Mouse (Mus musculus) lung, postnatal 0 days (tissue): ENCODE results near the gene Nme2.

ENCODE experiments used
- CTCF ChIP-seq: IDR thresholded peaks from 2 replicates; pipeline ENCODE4 v1.5.1; 2016; ENCODE audit warnings: antibody characterized with exemption, mild to moderate bottlenecking
- EP300 ChIP-seq: IDR thresholded peaks from 2 replicates; pipeline ENCODE4 v1.6.1; 2016; ENCODE audit warnings: antibody characterized with exemption, mild to moderate bottlenecking, control low read depth

DNA sequence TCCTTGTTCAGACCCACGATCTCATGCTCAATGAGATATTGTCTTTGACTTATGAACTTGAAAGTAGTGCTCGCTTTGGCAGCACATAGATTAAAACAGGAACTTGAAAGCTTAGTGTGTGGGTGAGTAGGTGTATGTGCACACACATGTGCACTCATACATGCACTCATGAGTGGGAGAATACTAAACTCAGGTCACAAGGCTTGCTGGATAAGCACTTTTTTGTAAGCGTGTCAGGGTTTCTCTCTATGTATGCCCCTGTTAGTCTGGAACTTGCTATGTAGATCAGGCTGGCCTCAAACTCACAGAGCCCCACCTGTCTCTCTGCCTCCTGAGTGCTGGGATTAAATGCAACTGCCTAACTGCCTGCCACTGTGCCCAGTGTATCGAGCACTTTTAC lies 31.0 kb upstream of the Nme2 start:
- no peak for TF ChIP-seq CTCF
- TF ChIP-seq EP300 = no peak
